Mouse (Mus musculus): Measurements from ENCODE around the gene Kcnip4.

Kcnip4 gene

GRCm38 (mm10) chr5:49356381-49356780, 168.3 kb downstream of the Kcnip4 start:
- ATAC-seq (ENCODE audit: low TSS enrichment): no peak

- no peak for ATAC-seq (ENCODE audit: low TSS enrichment)
Observed at GRCm38 (mm10) chr5:49352061-49352460, 172.6 kb downstream of the Kcnip4 start.

- peak; percentile 92 for ATAC-seq (ENCODE audit: low TSS enrichment)
Observed at GRCm38 (mm10) chr5:49350126-49350909, 174.4 kb downstream of the Kcnip4 start.

- ATAC-seq (ENCODE audit: low TSS enrichment): peak; percentile 56
Observed at GRCm38 (mm10) chr5:49349541-49349940, 175.2 kb downstream of the Kcnip4 start.

GRCm38 (mm10) chr5:49348511-49348910, 176.2 kb downstream of the Kcnip4 start:
- no peak for ATAC-seq (ENCODE audit: low TSS enrichment)

- no peak for ATAC-seq (ENCODE audit: low TSS enrichment)
Observed at GRCm38 (mm10) chr5:49344606-49345005, 180.1 kb downstream of the Kcnip4 start.

- peak; percentile 86 for ATAC-seq (ENCODE audit: low TSS enrichment)
Observed at GRCm38 (mm10) chr5:49337164-49337563, 187.5 kb downstream of the Kcnip4 start.

- no peak for ATAC-seq (ENCODE audit: low TSS enrichment)
Observed at GRCm38 (mm10) chr5:49333063-49333462, 191.6 kb downstream of the Kcnip4 start.

- ATAC-seq (ENCODE audit: low TSS enrichment): no peak
Observed at GRCm38 (mm10) chr5:49329023-49329422, 195.7 kb downstream of the Kcnip4 start.

- ATAC-seq (ENCODE audit: low TSS enrichment): no peak
Observed at GRCm38 (mm10) chr5:49318661-49319060, 206.0 kb downstream of the Kcnip4 start.

GRCm38 (mm10) chr5:49317869-49318268, 206.8 kb downstream of the Kcnip4 start:
- no peak for ATAC-seq (ENCODE audit: low TSS enrichment)

- ATAC-seq (ENCODE audit: low TSS enrichment): no peak
Observed at GRCm38 (mm10) chr5:49306796-49307195, 217.9 kb downstream of the Kcnip4 start.

GRCm38 (mm10) chr5:49305321-49305720, 219.4 kb downstream of the Kcnip4 start:
- no peak for ATAC-seq (ENCODE audit: low TSS enrichment)

GRCm38 (mm10) chr5:49298654-49299053, 226.1 kb downstream of the Kcnip4 start:
- ATAC-seq (ENCODE audit: low TSS enrichment): no peak

- no peak for ATAC-seq (ENCODE audit: low TSS enrichment)
Observed at GRCm38 (mm10) chr5:49292421-49292820, 232.3 kb downstream of the Kcnip4 start.

GRCm38 (mm10) chr5:49291801-49292200, 232.9 kb downstream of the Kcnip4 start:
- ATAC-seq (ENCODE audit: low TSS enrichment): peak; percentile 62

- peak; percentile 60 for ATAC-seq (ENCODE audit: low TSS enrichment)
Observed at GRCm38 (mm10) chr5:49285455-49286135, 239.1 kb downstream of the Kcnip4 start.

- ATAC-seq (ENCODE audit: low TSS enrichment): no peak
Observed at GRCm38 (mm10) chr5:49284776-49285175, 239.9 kb downstream of the Kcnip4 start.

GRCm38 (mm10) chr5:49283403-49283802, 241.3 kb downstream of the Kcnip4 start:
- peak; percentile 62; the same call in 1 of the 2 replicates for ATAC-seq (ENCODE audit: low TSS enrichment)

- ATAC-seq (ENCODE audit: low TSS enrichment): no peak
Observed at GRCm38 (mm10) chr5:49271864-49272263, 252.8 kb downstream of the Kcnip4 start.

- ATAC-seq (ENCODE audit: low TSS enrichment): peak; percentile 87
Observed at GRCm38 (mm10) chr5:49268807-49269206, 255.9 kb downstream of the Kcnip4 start.

- ATAC-seq (ENCODE audit: low TSS enrichment): no peak
Observed at GRCm38 (mm10) chr5:49259356-49259755, 265.4 kb downstream of the Kcnip4 start.

GRCm38 (mm10) chr5:49256850-49257249, 267.9 kb downstream of the Kcnip4 start:
- peak; percentile 80 for ATAC-seq (ENCODE audit: low TSS enrichment)
